Mouse (Mus musculus): Measurements from ENCODE around the gene Ddx24. TPM values are rescaled to one million over a fixed set of nuclear protein-coding genes. Genes with fewer than 3 reads are reported as not detected.
"Not testable (repeated sequence)": the region's sequence is repeated elsewhere in the genome, so short reads cannot be mapped to it uniquely, and the experiment has no call there.

Gene Ddx24
- polyA plus RNA-seq (2021) = 71.3 TPM

- H3K27me3 ChIP-seq = peaks cover 4% of the 10 kb centered on the region
- POLR2A ChIA-PET = no interaction called here
- in situ Hi-C loops (cut with MboI; ENCODE audit: low pct_unique_long_range_greater_than_20kb) = loop anchor here (5.0 to 10.0 kb wide), 2 partner anchors 66 to 279 kb away; no protein-coding TSS in a partner anchor
- ATAC-seq = peak; percentile 99
- DNase-seq (ENCODE audit: low read depth, low spot score) = peak; percentile 87
- CTCF ChIA-PET = interaction anchor here (0.8 to 2.0 kb wide), 8 partner anchors 9 to 285 kb away, joined by 3 to 13 read pairs (median 4); partner anchors contain the start of genes 9330161L09Rik, Ifi27 and Ifi27l2a
- TF ChIP-seq CTCF (IDR thresholded peaks at IDR 0.05) = peak; percentile 95
Measured at GRCm38 (mm10) chr12:103425729-103426470, at the start of gene Ddx24. TSS of gene Ddx24 (minus strand) at chr12:103425830.

DNA sequence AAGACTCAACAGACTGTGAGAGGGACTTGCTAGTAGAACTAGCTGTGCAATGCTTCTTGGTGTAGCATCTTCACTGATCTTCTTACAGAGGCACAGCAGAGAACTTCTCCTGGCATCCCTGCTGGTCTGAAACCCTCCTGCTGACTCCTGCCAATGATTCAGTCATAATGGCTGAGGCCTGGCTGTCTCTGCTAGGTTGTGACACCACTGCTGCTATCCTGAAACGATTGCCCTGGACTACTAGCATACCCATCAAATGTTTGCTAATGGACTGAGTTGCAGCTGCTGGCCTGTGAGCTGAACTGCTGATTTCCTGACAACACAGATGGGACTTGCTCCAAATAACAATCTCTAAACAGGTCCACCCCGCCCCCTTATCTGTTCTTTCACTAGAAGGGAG, 48.9 kb upstream of the Ddx24 start:
- POLR2A ChIA-PET = no interaction called here
- CTCF ChIA-PET = no interaction called here
- ATAC-seq = no peak
- TF ChIP-seq CTCF (IDR thresholded peaks at IDR 0.05) = no peak
- in situ Hi-C loops (cut with MboI; ENCODE audit: low pct_unique_long_range_greater_than_20kb) = no loop called here
- peaks cover 47% of the 10 kb centered on the region for H3K27me3 ChIP-seq
- DNase-seq (ENCODE audit: low read depth, low spot score) = no peak

GRCm38 (mm10) chr12:103457140-103457539, 31.5 kb upstream of the Ddx24 start, which contains the start of gene Ifi27l2b:
TSS of gene Ifi27l2b (minus strand) at chr12:103457223.
- ChIA-PET CTCF (no interaction called here), POLR2A (no interaction called here)
- peaks cover 4% of the 10 kb centered on the region for H3K27me3 ChIP-seq
- ATAC-seq (no peak), DNase-seq (ENCODE audit: low read depth, low spot score) (no peak)
- no peak for TF ChIP-seq CTCF (IDR thresholded peaks at IDR 0.05)
- in situ Hi-C loops (cut with MboI; ENCODE audit: low pct_unique_long_range_greater_than_20kb) = no loop called here

- POLR2A ChIA-PET; H3K27me3 ChIP-seq; in situ Hi-C loops (cut with MboI; ENCODE audit: low pct_unique_long_range_greater_than_20kb); CTCF ChIA-PET; DNase-seq (ENCODE audit: low read depth, low spot score); ATAC-seq: not testable (repeated sequence)
Measured at GRCm38 (mm10) chr12:103456727-103457126, 31.1 kb upstream of the Ddx24 start.

DNA sequence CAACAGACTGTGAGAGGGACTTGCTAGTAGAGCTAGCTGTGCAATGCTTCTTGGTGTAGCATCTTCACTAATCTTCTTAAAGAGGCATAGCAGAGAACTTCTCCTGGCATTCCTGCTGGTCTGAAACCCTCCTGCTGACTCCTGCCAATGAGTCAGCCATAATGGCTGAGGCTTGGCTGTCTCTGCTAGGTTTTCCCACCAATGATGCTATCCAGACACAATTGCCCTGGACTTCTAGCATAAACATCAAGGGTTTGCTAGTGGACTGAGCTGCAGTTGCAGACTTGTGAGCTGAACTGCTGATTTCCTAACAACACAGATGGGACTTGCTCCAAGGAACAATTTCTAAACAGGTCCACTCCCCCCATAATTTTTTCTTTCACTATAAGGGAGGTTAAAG, 27.7 kb upstream of the Ddx24 start:
- POLR2A ChIA-PET = no interaction called here
- ATAC-seq (no peak), DNase-seq (ENCODE audit: low read depth, low spot score) (no peak)
- peaks cover 4% of the 10 kb centered on the region for H3K27me3 ChIP-seq
- CTCF ChIA-PET = no interaction called here
- TF ChIP-seq CTCF (IDR thresholded peaks at IDR 0.05) = no peak
- in situ Hi-C loops (cut with MboI; ENCODE audit: low pct_unique_long_range_greater_than_20kb) = no loop called here

- in situ Hi-C loops (cut with MboI; ENCODE audit: low pct_unique_long_range_greater_than_20kb) = no loop called here
- no peak for TF ChIP-seq CTCF (IDR thresholded peaks at IDR 0.05)
- peaks cover 7% of the 10 kb centered on the region for H3K27me3 ChIP-seq
- no peak for DNase-seq (ENCODE audit: low read depth, low spot score)
- ATAC-seq = no peak
- ChIA-PET POLR2A (no interaction called here), CTCF (no interaction called here)
Measured at GRCm38 (mm10) chr12:103445060-103445459, 19.4 kb upstream of the Ddx24 start.

DNA sequence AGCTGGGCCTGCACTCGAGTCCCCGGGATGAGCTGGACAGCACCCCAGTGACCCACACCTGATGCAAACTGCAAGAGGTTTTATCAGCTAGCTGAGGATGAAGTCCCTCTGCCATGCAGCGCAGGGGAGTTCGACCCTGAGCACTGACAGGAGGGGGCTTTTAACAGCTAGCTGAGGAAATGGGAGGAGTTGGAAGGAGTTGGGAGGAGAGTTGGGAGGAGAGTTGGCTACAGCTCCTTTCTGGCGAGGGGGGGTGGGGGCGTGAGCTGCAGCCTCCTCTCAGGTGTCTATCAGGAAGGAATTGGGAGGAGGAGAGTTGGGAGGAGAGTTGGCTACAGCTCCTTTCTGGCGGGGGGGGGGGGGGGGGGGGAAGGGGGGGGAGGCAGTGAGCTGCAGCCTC, 18.6 kb upstream of the Ddx24 start:
- H3K27me3 ChIP-seq; DNase-seq (ENCODE audit: low read depth, low spot score); in situ Hi-C loops (cut with MboI; ENCODE audit: low pct_unique_long_range_greater_than_20kb); ATAC-seq: not testable (repeated sequence)
- ChIA-PET POLR2A (interaction anchor here (0.9 kb wide), 1 partner anchor 10 kb away, joined by 3 read pairs; the partner anchor contains the start of gene Ifi27), CTCF (interaction anchor here (1.3 kb wide), 1 partner anchor 19 kb away, joined by 4 read pairs; the partner anchor contains the start of gene Ddx24)

DNA sequence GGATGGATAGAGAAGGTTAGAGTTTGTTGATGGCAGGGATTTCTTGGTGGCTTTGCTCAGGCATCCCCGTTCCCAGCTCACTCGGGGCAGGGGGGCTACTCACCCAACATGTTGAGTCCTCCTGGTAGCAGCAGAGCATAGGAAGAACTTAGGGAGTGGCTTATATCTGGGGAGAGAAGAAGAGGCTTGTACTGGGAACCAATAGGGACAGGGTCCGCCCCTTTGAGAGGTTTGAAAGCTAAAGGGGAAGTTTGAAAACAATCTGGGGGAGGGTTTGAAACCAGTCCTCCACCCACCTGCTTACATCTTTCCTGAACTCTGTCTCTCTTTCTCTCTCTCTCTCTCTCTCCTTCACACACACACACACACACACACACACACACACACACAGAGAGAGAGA, 17.9 kb upstream of the Ddx24 start, which contains the start of gene Ifi27l2a:
TSS of gene Ifi27l2a (minus strand) at position 157 of the 400 bp plus-strand sequence.
- H3K27me3 ChIP-seq = peaks cover 7% of the 10 kb centered on the region
- CTCF ChIA-PET = interaction anchor here (1.3 kb wide), 1 partner anchor 18 kb away, joined by 4 read pairs; the partner anchor contains the start of gene Ddx24
- in situ Hi-C loops (cut with MboI; ENCODE audit: low pct_unique_long_range_greater_than_20kb) = no loop called here
- DNase-seq (ENCODE audit: low read depth, low spot score) = no peak
- ATAC-seq = no peak
- POLR2A ChIA-PET = interaction anchor here (0.7 to 0.9 kb wide), 2 partner anchors 9 to 66 kb away, joined by 3 read pairs; partner anchors contain the start of gene Ifi27
- TF ChIP-seq CTCF (IDR thresholded peaks at IDR 0.05) = no peak

GRCm38 (mm10) chr12:103437601-103438000, 12.0 kb upstream of the Ddx24 start:
- ChIA-PET CTCF (no interaction called here), POLR2A (interaction anchor here (0.6 kb wide), 1 partner anchor 496 kb away, joined by 4 read pairs; no protein-coding TSS in a partner anchor)
- ATAC-seq (no peak), DNase-seq (ENCODE audit: low read depth, low spot score) (no peak)
- no peak for TF ChIP-seq CTCF (IDR thresholded peaks at IDR 0.05)
- in situ Hi-C loops (cut with MboI; ENCODE audit: low pct_unique_long_range_greater_than_20kb) = no loop called here
- no peaks in the 10 kb centered on the region for H3K27me3 ChIP-seq

- no peak for ATAC-seq
- ChIA-PET CTCF (interaction anchor here (1.2 to 2.3 kb wide), 3 partner anchors 9 to 86 kb away, joined by 3 to 8 read pairs (median 3); partner anchors contain the start of gene Ddx24), POLR2A (no interaction called here)
- DNase-seq (ENCODE audit: low read depth, low spot score) = no peak
- H3K27me3 ChIP-seq = no peaks in the 10 kb centered on the region
- in situ Hi-C loops (cut with MboI; ENCODE audit: low pct_unique_long_range_greater_than_20kb) = no loop called here
- TF ChIP-seq CTCF (IDR thresholded peaks at IDR 0.05) = no peak
Measured at GRCm38 (mm10) chr12:103434861-103435260, 9.2 kb upstream of the Ddx24 start.

All from Patski (cell line).